Mouse (Mus musculus) E14TG2a.4 (cell line): ENCODE measurements around the gene Spast.

Source experiments
- CTCF ChIP-seq: conservative IDR thresholded peaks from 2 replicates; pipeline ENCODE4 v1.5.1; 2014; ENCODE audit warnings: low read length
- NANOG ChIP-seq: IDR thresholded peaks from 2 replicates; pipeline ENCODE4 v1.6.1; 2014; ENCODE audit warnings: borderline replicate concordance, low read length, mixed read lengths
- POU5F1 ChIP-seq: IDR thresholded peaks from 2 replicates; pipeline ENCODE4 v1.6.1; 2014; ENCODE audit warnings: low read length, borderline replicate concordance

GRCm38 (mm10) chr17:74420656-74421055, 81.9 kb downstream of the Spast start:
- TF ChIP-seq CTCF (no peak), POU5F1 (no peak), NANOG (no peak)
